Mouse (Mus musculus): ENCODE data around the gene Trim60. TPM values are rescaled to one million over a fixed set of nuclear protein-coding genes. Genes with fewer than 3 reads are reported as not detected.

Gene Trim60
- polyA plus RNA-seq, 1 experiment = not detected

DNA sequence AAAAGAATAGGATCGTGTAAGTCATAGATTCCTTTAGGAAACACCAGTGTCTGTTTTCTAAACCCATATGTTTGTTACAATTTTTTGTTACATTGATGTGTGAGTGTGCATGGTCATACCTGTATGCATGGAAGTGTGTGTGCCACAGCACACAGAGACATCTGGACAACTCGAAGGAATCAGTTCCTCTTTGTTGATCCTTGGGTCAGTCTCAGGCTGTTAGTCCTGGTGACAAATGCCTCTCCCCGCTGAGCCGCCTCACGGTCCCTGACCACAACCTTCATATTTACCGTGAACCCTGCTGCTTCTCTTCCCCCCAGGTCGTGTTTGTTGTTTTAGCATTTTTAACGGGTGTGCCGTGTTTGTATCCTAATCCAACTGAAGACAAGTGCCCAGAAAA, 59.4 kb downstream of the Trim60 start:
- TF ChIP-seq MYOG (IDR thresholded peaks at IDR 0.05; ENCODE audit: control insufficient read depth in 1 of 3, insufficient read depth in 1 of 3, insufficient read length in 2 of 3, low read depth in 2 of 3) (no peak), POLR2AphosphoS2 (IDR thresholded peaks at IDR 0.05; ENCODE audit: insufficient read length, low read depth) (no peak), MAX (IDR thresholded peaks at IDR 0.05; ENCODE audit: low read depth) (no peak), POLR2A (IDR thresholded peaks at IDR 0.05; ENCODE audit: insufficient read length, low read depth) (no peak), TCF12 (IDR thresholded peaks at IDR 0.05; ENCODE audit: insufficient read depth, poor library complexity, severe bottlenecking) (no peak), TCF3 (IDR thresholded peaks at IDR 0.05; ENCODE audit: insufficient read length, low read depth) (no peak), SRF (IDR thresholded peaks at IDR 0.05; ENCODE audit: control insufficient read depth, insufficient read length, low read depth) (no peak), E2F4 (IDR thresholded peaks at IDR 0.05; ENCODE audit: insufficient read depth) (no peak)
- no peaks in the 10 kb centered on the region for H3K27me3 ChIP-seq (ENCODE audit: control insufficient read depth, insufficient read depth, insufficient read length)
- H3K4me2 ChIP-seq (ENCODE audit: low read depth) = no peak overlapping the region
- peaks cover 10% of the 10 kb centered on the region for H3K36me3 ChIP-seq (ENCODE audit: control insufficient read depth, insufficient read depth)
- H3K4me3 ChIP-seq = no peak overlapping the region
- H3K79me2 ChIP-seq (ENCODE audit: control insufficient read depth, insufficient read depth) = no peaks in the 10 kb centered on the region
- H3ac ChIP-seq (ENCODE audit: control insufficient read depth, insufficient read length) = no peak overlapping the region

DNA sequence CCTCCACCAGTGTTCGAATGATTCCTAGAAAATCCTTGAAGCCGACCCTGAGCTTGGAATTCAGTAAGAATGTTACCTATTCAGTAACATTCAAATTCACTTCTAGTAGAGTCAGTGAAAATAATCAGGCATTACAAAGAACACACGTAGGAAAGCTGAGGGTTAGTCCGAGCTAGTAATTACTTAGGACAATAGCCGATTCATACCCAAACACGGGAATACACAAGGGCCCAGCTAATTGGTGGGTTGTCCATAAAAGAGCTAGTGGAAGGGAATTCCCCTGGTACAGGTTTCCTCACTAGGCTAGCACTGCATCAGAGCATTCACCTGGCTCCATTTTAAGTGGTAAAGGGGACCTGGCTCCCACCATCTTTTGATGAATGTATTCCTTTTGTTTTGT, 66.3 kb downstream of the Trim60 start:
- Histone ChIP-seq H3ac (ENCODE audit: control insufficient read depth, insufficient read length) (no peak overlapping the region), H3K4me2 (ENCODE audit: low read depth) (no peak overlapping the region), H3K4me3 (no peak overlapping the region), H3K79me2 (ENCODE audit: control insufficient read depth, insufficient read depth) (no peaks in the 10 kb centered on the region), H3K27me3 (ENCODE audit: control insufficient read depth, insufficient read depth, insufficient read length) (no peaks in the 10 kb centered on the region), H3K36me3 (ENCODE audit: control insufficient read depth, insufficient read depth) (no peaks in the 10 kb centered on the region)
- TF ChIP-seq E2F4 (IDR thresholded peaks at IDR 0.05; ENCODE audit: insufficient read depth) (no peak), REST (IDR thresholded peaks at IDR 0.05; ENCODE audit: insufficient read depth, insufficient read length) (no peak), SRF (IDR thresholded peaks at IDR 0.05; ENCODE audit: control insufficient read depth, insufficient read length, low read depth) (no peak), MYOG (IDR thresholded peaks at IDR 0.05; ENCODE audit: control insufficient read depth in 1 of 3, insufficient read depth in 1 of 3, insufficient read length in 2 of 3, low read depth in 2 of 3) (no peak), CEBPB (IDR thresholded peaks at IDR 0.05; ENCODE audit: insufficient read depth, poor library complexity, severe bottlenecking) (no peak), POLR2A (IDR thresholded peaks at IDR 0.05; ENCODE audit: insufficient read length, low read depth) (no peak), MAX (IDR thresholded peaks at IDR 0.05; ENCODE audit: low read depth) (no peak), TCF12 (IDR thresholded peaks at IDR 0.05; ENCODE audit: insufficient read depth, poor library complexity, severe bottlenecking) (no peak), POLR2AphosphoS2 (IDR thresholded peaks at IDR 0.05; ENCODE audit: insufficient read length, low read depth) (no peak), TCF3 (IDR thresholded peaks at IDR 0.05; ENCODE audit: insufficient read length, low read depth) (no peak), USF1 (IDR thresholded peaks at IDR 0.05; ENCODE audit: low read depth) (no peak), MYOD1 (IDR thresholded peaks at IDR 0.05; ENCODE audit: control insufficient read depth in 1 of 3, insufficient read length in 2 of 3, low read depth in 2 of 3) (no peak)

Other genes starting within 250 kb of the Trim60 start
- 6.7 TPM for gene Klhl2, start 168.6 kb downstream of the Trim60 start, polyA plus RNA-seq (2012; fragmentation: generic; extraction: Trizol)
- 38.5 TPM for gene Tmem192, start 71.4 kb downstream of the Trim60 start, polyA plus RNA-seq (2012; fragmentation: generic; extraction: Trizol)
- gene Trim75, start 30.8 kb downstream of the Trim60 start, polyA plus RNA-seq (2012; fragmentation: generic; extraction: Trizol) = not detected
- gene Trim61, start 61 bp downstream of the Trim60 start, polyA plus RNA-seq (2012; fragmentation: generic; extraction: Trizol) = not detected
- not detected for gene Apela, start 18.8 kb upstream of the Trim60 start, polyA plus RNA-seq (2012; fragmentation: generic; extraction: Trizol)
- not detected for gene Gm10663, start 56.4 kb upstream of the Trim60 start, polyA plus RNA-seq (2012; fragmentation: generic; extraction: Trizol)
- gene BC030870, start 111.0 kb upstream of the Trim60 start, polyA plus RNA-seq (2012; fragmentation: generic; extraction: Trizol) = not detected